Mouse (Mus musculus) testis, postnatal 14 days (tissue): ENCODE results near the gene Rbfox2.
"Not testable (repeated sequence)": the region's sequence is repeated elsewhere in the genome, so short reads cannot be mapped to it uniquely, and the experiment has no call there.

ENCODE experiments used
- DNase-seq: peaks from one replicate; pipeline ENCODE4 v3.0.0; 2021; ENCODE audit warnings: low spot score

Gene Rbfox2

GRCm38 (mm10) chr15:77066233-77066632 lies 240.6 kb downstream of the Rbfox2 start:
- no peak for DNase-seq

GRCm38 (mm10) chr15:77065259-77065852 lies 241.4 kb downstream of the Rbfox2 start:
- no peak for DNase-seq

- DNase-seq = no peak
Observed at GRCm38 (mm10) chr15:77062746-77063145, 244.1 kb downstream of the Rbfox2 start.

- DNase-seq = not testable (repeated sequence)
Observed at GRCm38 (mm10) chr15:77059416-77059815, 247.4 kb downstream of the Rbfox2 start.

GRCm38 (mm10) chr15:77058566-77058965 lies 248.2 kb downstream of the Rbfox2 start:
- DNase-seq = no peak

GRCm38 (mm10) chr15:77056791-77057051 lies 250.1 kb downstream of the Rbfox2 start:
- DNase-seq = no peak

GRCm38 (mm10) chr15:77056001-77056790 lies 250.6 kb downstream of the Rbfox2 start:
- DNase-seq = no peak

GRCm38 (mm10) chr15:77054611-77055175 lies 252.1 kb downstream of the Rbfox2 start:
- no peak for DNase-seq

- no peak for DNase-seq
Observed at GRCm38 (mm10) chr15:77053021-77053420, 253.8 kb downstream of the Rbfox2 start.

- no peak for DNase-seq
Observed at GRCm38 (mm10) chr15:77052176-77052575, 254.6 kb downstream of the Rbfox2 start.

GRCm38 (mm10) chr15:77050570-77050969 lies 256.2 kb downstream of the Rbfox2 start, which contains the start of gene Mb:
Gene Mb (minus strand): TSS chr15:77050670.
- no peak for DNase-seq

- DNase-seq = peak; percentile 38
Observed at GRCm38 (mm10) chr15:77045609-77046008, 261.2 kb downstream of the Rbfox2 start.

GRCm38 (mm10) chr15:77044597-77045320 lies 262.0 kb downstream of the Rbfox2 start, which contains the start of gene Apol6:
Gene Apol6 (plus strand): TSS chr15:77044729.
- no peak for DNase-seq

GRCm38 (mm10) chr15:77040784-77041183 lies 266.0 kb downstream of the Rbfox2 start:
- no peak for DNase-seq

GRCm38 (mm10) chr15:77039211-77039700 lies 267.5 kb downstream of the Rbfox2 start:
- DNase-seq = no peak

- peak; percentile 63 for DNase-seq
Observed at GRCm38 (mm10) chr15:77037278-77038161, 269.3 kb downstream of the Rbfox2 start.

GRCm38 (mm10) chr15:77036989-77037277 lies 269.9 kb downstream of the Rbfox2 start:
- no peak for DNase-seq

GRCm38 (mm10) chr15:77036320-77036988 lies 270.4 kb downstream of the Rbfox2 start:
- peak; percentile 87 for DNase-seq

- no peak for DNase-seq
Observed at GRCm38 (mm10) chr15:77035643-77036042, 271.2 kb downstream of the Rbfox2 start.

GRCm38 (mm10) chr15:77034526-77034925 lies 272.3 kb downstream of the Rbfox2 start:
- DNase-seq = no peak

GRCm38 (mm10) chr15:77031271-77031670 lies 275.5 kb downstream of the Rbfox2 start:
- no peak for DNase-seq
